Mouse (Mus musculus): ENCODE measurements around the gene Olfr1475. TPM values are rescaled to one million over a fixed set of nuclear protein-coding genes. Genes with fewer than 3 reads are reported as not detected.
"Not testable (repeated sequence)": the region's sequence is repeated elsewhere in the genome, so short reads cannot be mapped to it uniquely, and the experiment has no call there.

Olfr1475 gene
- polyA plus RNA-seq (2012; rRNA removed) = not detected in 2 replicates

DNA sequence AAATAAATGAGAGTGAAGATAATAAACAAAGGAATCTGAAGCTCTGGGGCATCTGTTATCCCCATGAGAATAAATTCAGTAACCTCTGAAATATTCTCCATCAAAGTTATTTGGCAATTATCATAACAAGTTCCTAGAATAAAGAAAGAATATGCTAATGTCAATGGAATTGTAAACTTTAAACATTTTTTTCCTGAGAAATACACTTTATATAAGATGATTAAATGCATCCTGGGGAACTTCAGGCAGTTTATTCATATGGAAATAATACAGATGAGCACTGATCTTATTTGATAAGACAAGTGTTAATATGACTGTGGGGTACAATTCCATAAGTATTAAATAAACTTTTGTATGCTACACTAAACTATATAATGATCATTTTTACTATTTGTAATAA, at the start of gene Olfr1475:
Gene Olfr1475, minus strand, starts transcription at position 101 of the 400 bp plus-strand sequence.
- TF ChIP-seq POLR2A (IDR thresholded peaks at IDR 0.05; ENCODE audit: borderline replicate concordance, extremely low read depth, insufficient read depth, insufficient read length, poor library complexity, severe bottlenecking) (no peak), CTCF (IDR thresholded peaks at IDR 0.05; ENCODE audit: borderline replicate concordance, extremely low read depth, insufficient read depth, insufficient read length) (no peak)
- DNase-seq (ENCODE audit: low read depth) = no peak

DNA sequence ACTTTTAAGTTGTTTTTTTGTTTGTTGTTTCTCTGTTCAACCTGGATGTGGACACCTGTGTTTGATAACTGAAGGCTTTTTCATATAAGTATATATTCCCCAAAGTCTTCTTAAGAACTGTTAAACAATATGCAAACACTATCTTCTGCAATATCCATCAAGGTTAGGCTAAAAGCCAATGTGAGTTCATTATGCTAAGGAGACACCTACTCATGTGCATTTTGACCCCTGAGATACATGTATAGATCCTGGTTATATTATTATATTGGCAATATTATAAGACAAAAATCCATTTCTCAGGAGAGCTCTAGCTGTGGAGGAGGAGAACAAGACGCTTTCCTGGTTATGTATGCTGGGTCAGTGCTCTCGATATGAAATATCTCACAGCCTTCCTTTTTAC, 47.6 kb upstream of the Olfr1475 start, which contains the start of gene Olfr1480:
Gene Olfr1480, plus strand, starts transcription at position 301 of the 400 bp plus-strand sequence.
- TF ChIP-seq POLR2A (IDR thresholded peaks at IDR 0.05; ENCODE audit: borderline replicate concordance, extremely low read depth, insufficient read depth, insufficient read length, poor library complexity, severe bottlenecking) (no peak), CTCF (IDR thresholded peaks at IDR 0.05; ENCODE audit: borderline replicate concordance, extremely low read depth, insufficient read depth, insufficient read length) (no peak)
- DNase-seq (ENCODE audit: low read depth) = no peak

DNA sequence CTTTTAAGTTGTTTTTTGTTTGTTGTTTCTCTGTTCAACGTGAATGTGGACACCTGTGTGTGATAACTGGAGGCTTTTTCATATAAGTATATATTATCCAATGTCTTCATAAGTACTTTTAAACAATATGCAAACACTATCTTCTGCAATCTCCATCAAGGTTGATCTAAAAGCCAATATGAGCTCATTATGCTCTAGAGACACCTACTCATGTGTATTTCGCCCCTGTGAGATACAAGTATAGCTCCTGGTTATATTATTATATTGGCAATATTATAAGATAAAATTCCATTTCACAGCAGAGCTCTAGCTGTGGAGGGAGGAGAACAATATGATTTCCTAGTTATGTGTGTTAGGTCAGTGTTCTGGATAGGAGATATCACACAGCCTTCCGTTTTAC, 20.2 kb upstream of the Olfr1475 start, which contains the start of gene Olfr1477:
Gene Olfr1477, plus strand, starts transcription at position 301 of the 400 bp plus-strand sequence.
- no peak for TF ChIP-seq CTCF (IDR thresholded peaks at IDR 0.05; ENCODE audit: borderline replicate concordance, extremely low read depth, insufficient read depth, insufficient read length)
- no peak for TF ChIP-seq POLR2A (IDR thresholded peaks at IDR 0.05; ENCODE audit: borderline replicate concordance, extremely low read depth, insufficient read depth, insufficient read length, poor library complexity, severe bottlenecking)
- no peak for DNase-seq (ENCODE audit: low read depth)

DNA sequence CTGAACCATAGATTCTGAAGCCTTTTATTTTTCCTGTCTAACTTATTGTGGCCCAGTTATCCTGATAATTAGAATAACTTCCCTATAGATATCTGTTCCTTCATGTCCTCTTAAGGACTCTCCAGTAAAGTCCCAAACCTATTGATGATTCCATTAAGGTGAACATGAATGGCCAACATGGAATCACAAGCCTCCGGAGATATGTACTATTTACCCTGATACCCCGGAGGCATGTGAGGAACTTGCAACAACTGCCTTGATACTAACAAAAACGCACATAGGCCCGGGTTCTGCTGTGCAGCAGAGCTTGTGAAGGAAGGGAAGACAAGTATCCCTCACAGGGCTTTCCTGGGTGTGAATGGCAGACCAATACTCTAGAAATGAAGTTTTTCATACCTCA, 10.7 kb downstream of the Olfr1475 start, which contains the start of gene Olfr1474:
Gene Olfr1474, plus strand, starts transcription at position 301 of the 400 bp plus-strand sequence.
- not testable (repeated sequence) for DNase-seq (ENCODE audit: low read depth)

DNA sequence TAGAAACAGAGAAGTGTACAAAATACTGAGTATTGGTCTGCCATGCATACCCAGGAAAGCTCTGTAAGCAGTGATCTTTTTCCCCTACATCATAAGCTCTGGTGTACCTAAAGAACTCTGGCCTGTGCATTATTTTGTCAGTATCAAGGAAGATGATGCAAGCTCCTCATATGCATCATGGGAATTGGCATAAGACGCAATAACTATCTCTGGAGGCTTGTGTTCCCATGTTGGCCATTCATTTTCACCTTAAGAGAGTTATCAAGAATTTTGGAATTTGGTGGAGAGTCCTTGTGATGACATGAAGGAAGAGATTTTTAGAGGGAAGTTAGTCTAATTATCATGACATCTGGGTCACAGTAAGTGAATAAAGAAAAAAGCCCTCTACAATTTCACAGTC, 24.0 kb downstream of the Olfr1475 start, which contains the start of gene Olfr1472:
Gene Olfr1472, minus strand, starts transcription at position 101 of the 400 bp plus-strand sequence.
- TF ChIP-seq CTCF (IDR thresholded peaks at IDR 0.05; ENCODE audit: borderline replicate concordance, extremely low read depth, insufficient read depth, insufficient read length) = no peak
- no peak for TF ChIP-seq POLR2A (IDR thresholded peaks at IDR 0.05; ENCODE audit: borderline replicate concordance, extremely low read depth, insufficient read depth, insufficient read length, poor library complexity, severe bottlenecking)
- no peak for DNase-seq (ENCODE audit: low read depth)

DNA sequence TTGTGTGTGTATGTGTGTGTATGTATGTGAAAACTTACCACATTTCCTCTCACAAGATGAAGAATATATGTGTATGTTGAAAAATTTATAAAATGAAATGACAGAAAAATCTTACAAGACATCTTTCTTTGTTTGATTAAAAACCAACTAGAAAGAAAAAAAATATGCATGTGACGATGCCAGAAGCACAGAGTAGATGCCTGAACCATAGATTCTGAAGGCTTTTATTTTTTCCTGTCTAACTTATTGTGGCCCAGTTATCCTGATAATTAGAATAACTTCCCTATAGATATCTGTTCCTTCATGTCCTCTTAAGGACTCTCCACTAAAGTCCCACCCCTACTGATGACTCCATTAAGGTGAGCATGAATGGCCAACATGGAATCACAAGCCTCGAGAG, 36.9 kb downstream of the Olfr1475 start, which contains the start of gene Olfr1471:
Gene Olfr1471, plus strand, starts transcription at position 301 of the 400 bp plus-strand sequence.
- DNase-seq (ENCODE audit: low read depth) = not testable (repeated sequence)

Other genes starting within 250 kb of the Olfr1475 start
- gene Olfr1463, start 248.9 kb downstream of the Olfr1475 start, polyA plus RNA-seq (2012; rRNA removed) = not detected in 2 replicates
- not detected in 2 replicates for gene Olfr1465, start 164.7 kb downstream of the Olfr1475 start, polyA plus RNA-seq (2012; rRNA removed)
- not detected in 2 replicates for gene Olfr1466, start 141.3 kb downstream of the Olfr1475 start, polyA plus RNA-seq (2012; rRNA removed)
- gene Olfr1467, start 118.0 kb downstream of the Olfr1475 start, polyA plus RNA-seq (2012; rRNA removed) = not detected in 2 replicates
- gene Olfr1469, start 72.3 kb downstream of the Olfr1475 start, polyA plus RNA-seq (2012; rRNA removed) = not detected in 2 replicates
- gene Olfr1471, start 36.8 kb downstream of the Olfr1475 start, polyA plus RNA-seq (2012; rRNA removed) = not detected in 2 replicates
- not detected in 2 replicates for gene Olfr1472, start 24.1 kb downstream of the Olfr1475 start, polyA plus RNA-seq (2012; rRNA removed)
- gene Olfr1474, start 10.6 kb downstream of the Olfr1475 start, polyA plus RNA-seq (2012; rRNA removed) = not detected in 2 replicates
- not detected in 2 replicates for gene Olfr1477, start 20.4 kb upstream of the Olfr1475 start, polyA plus RNA-seq (2012; rRNA removed)
- gene Olfr1480, start 47.7 kb upstream of the Olfr1475 start, polyA plus RNA-seq (2012; rRNA removed) = not detected in 2 replicates
- gene Olfr1484, start 103.3 kb upstream of the Olfr1475 start, polyA plus RNA-seq (2012; rRNA removed) = not detected in 2 replicates
- gene Olfr1487, start 137.2 kb upstream of the Olfr1475 start, polyA plus RNA-seq (2012; rRNA removed) = not detected in 2 replicates
- gene Olfr1489, start 151.4 kb upstream of the Olfr1475 start, polyA plus RNA-seq (2012; rRNA removed) = not detected in 2 replicates
- not detected in 2 replicates for gene Olfr1490, start 170.9 kb upstream of the Olfr1475 start, polyA plus RNA-seq (2012; rRNA removed)
- gene Olfr1491, start 217.1 kb upstream of the Olfr1475 start, polyA plus RNA-seq (2012; rRNA removed) = not detected in 2 replicates
- gene Olfr1493-ps1, start 243.1 kb upstream of the Olfr1475 start, polyA plus RNA-seq (2012; rRNA removed) = not detected in 2 replicates

All from brain, embryonic 14.5 days (tissue).